Mouse (Mus musculus) spleen, postnatal 36 days (tissue): ENCODE measurements around the gene Rgr.

Experiments
- DNase-seq, 2 experiments: peaks; one replicate each; pipeline ENCODE4 v3.0.0; 2022; ENCODE audit warnings: low spot score in 2 of 2, mixed read lengths in 1 of 2

The Rgr gene

GRCm38 (mm10) chr14:37048914-37049410 is at the start of gene Rgr:
Gene Rgr, minus strand, starts transcription at chr14:37048964.
- DNase-seq = no peak

GRCm38 (mm10) chr14:37097956-37098530 is 49.3 kb upstream of the Rgr start, which contains the start of gene Cdhr1:
Gene Cdhr1, minus strand, starts transcription at chr14:37098347.
- no peak for DNase-seq

- DNase-seq = no peak
Measured at GRCm38 (mm10) chr14:37095556-37095955, 46.8 kb upstream of the Rgr start.

- DNase-seq = no peak
Measured at GRCm38 (mm10) chr14:37094436-37094835, 45.7 kb upstream of the Rgr start.

- DNase-seq = no peak
Measured at GRCm38 (mm10) chr14:37083755-37084154, 35.0 kb upstream of the Rgr start.

GRCm38 (mm10) chr14:37080724-37081123 is 32.0 kb upstream of the Rgr start:
- DNase-seq = no peak

GRCm38 (mm10) chr14:37068516-37068915 is 19.8 kb upstream of the Rgr start:
- no peak for DNase-seq

- DNase-seq = no peak
Measured at GRCm38 (mm10) chr14:37067629-37068028, 18.9 kb upstream of the Rgr start, which contains the start of gene Lrit2. Gene Lrit2, plus strand, starts transcription at chr14:37067929.

GRCm38 (mm10) chr14:37066636-37067035 is 17.9 kb upstream of the Rgr start:
- DNase-seq = no peak

- DNase-seq = no peak
Measured at GRCm38 (mm10) chr14:37064849-37065248, 16.1 kb upstream of the Rgr start.

GRCm38 (mm10) chr14:37034432-37034831 is 14.3 kb downstream of the Rgr start:
- no peak for DNase-seq

- peak; percentile 8 to 25 for DNase-seq
Measured at GRCm38 (mm10) chr14:37033241-37033640, 15.5 kb downstream of the Rgr start.

GRCm38 (mm10) chr14:37032481-37033104 is 16.2 kb downstream of the Rgr start:
- DNase-seq = no peak

GRCm38 (mm10) chr14:37028555-37028954 is 20.2 kb downstream of the Rgr start:
- no peak for DNase-seq

- no peak for DNase-seq
Measured at GRCm38 (mm10) chr14:37027951-37028350, 20.8 kb downstream of the Rgr start.

GRCm38 (mm10) chr14:37027248-37027933 is 21.4 kb downstream of the Rgr start:
- no peak for DNase-seq

- DNase-seq = no peak
Measured at GRCm38 (mm10) chr14:37015894-37016293, 32.9 kb downstream of the Rgr start.

GRCm38 (mm10) chr14:37013644-37014043 is 35.1 kb downstream of the Rgr start:
- DNase-seq = no peak

- no peak for DNase-seq
Measured at GRCm38 (mm10) chr14:37009686-37010085, 39.1 kb downstream of the Rgr start.

GRCm38 (mm10) chr14:37006489-37006888 is 42.3 kb downstream of the Rgr start:
- DNase-seq = no peak

GRCm38 (mm10) chr14:37005865-37006264 is 42.9 kb downstream of the Rgr start:
- no peak for DNase-seq

GRCm38 (mm10) chr14:37003431-37004095 is 45.2 kb downstream of the Rgr start:
- no peak for DNase-seq
